Mouse (Mus musculus) frontal cortex, adult (tissue): Measurements from ENCODE around the gene Kat2b.
"Not testable (repeated sequence)": the region's sequence is repeated elsewhere in the genome, so short reads cannot be mapped to it uniquely, and the experiment has no call there.

Experiments used
- ATAC-seq: cut with Nextera tagmentation; 2 replicates; pipeline ENCODE4 v1.9.2; 2017; ENCODE audit warnings: mild to moderate bottlenecking, moderate library complexity, mixed read lengths; ENCODE audit not compliant: low TSS enrichment

The Kat2b gene

DNA sequence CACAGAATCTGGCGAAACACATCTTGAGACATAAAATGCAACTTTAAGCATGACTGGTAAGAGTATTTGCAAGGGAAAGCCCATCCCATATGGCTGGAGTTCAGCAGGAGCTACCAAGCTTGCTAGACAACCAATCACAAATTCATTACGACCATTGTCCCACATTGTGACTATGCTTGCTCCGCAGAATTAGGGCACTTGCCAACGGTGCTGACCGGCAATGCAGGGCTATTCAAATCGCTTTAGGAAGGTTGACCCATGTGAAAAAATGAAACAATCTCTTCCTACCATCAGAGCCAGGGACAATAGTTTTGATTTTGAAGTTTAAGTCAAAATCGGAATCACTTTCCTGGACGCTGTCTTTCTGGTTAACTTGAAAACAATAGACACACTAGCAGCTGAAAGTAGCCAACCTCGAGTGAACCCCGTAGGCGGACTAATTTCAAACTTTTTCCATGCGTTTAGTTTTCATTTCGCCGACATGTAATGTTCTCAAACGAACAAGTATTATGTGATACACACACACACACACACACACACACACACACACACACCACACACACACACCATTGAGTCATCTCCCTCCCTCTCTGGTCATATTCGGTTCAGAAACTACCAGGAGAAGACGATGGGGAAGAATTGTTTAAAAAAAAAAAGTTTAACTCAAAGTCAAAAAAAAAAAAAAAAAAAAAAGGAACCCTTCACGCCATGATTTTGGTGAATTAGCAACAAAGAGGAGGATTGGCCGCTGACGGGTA, at the start of gene Kat2b:
TSS of gene Kat2b (plus strand) at position 701 of the 758 bp plus-strand sequence.
- no peak for ATAC-seq

GRCm38 (mm10) chr17:53519364-53519763, 47.3 kb upstream of the Kat2b start:
- ATAC-seq, result no peak

DNA sequence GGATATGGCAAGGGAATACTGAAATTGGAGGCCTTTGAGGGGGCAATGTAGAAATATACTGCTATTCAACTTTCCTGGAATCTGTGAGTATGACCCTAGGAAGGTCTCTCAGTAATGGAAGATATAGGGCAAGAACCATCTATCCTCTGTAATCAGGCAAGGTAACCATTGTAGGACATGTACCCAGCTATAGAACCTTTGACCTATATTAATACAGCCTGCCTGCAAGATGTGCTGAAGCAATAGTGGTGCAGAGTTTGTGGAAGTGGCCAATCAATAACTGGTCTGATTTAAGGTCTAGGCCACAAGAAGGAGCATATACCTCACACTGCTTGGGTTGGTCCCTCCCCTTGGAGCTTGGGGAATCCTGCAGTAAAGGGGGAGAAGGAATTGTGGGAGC, 46.2 kb upstream of the Kat2b start:
- no peak for ATAC-seq

- ATAC-seq, result no peak
Measured at GRCm38 (mm10) chr17:53528034-53528433, 38.6 kb upstream of the Kat2b start.

DNA sequence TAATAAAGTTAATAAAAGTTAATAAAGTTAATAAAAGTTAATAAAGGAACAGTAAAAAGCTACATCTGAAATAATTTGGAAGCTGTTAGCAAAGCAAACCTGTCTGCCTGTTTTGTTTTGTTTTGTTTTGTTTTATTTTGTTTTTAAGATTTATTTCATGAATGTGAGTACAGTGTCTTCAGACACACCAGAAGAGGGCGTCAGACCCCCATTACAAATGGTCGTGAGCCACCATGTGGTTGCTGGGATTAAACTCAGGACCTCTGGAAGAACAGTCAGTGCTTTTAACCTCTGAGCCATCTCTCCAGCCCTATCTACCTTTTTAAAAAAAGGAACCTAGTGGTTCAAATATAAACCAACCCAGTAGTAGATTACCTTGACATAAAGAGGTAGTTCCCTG, 35.5 kb upstream of the Kat2b start:
- ATAC-seq, result no peak

- no peak for ATAC-seq
Measured at GRCm38 (mm10) chr17:53532425-53532824, 34.2 kb upstream of the Kat2b start.

DNA sequence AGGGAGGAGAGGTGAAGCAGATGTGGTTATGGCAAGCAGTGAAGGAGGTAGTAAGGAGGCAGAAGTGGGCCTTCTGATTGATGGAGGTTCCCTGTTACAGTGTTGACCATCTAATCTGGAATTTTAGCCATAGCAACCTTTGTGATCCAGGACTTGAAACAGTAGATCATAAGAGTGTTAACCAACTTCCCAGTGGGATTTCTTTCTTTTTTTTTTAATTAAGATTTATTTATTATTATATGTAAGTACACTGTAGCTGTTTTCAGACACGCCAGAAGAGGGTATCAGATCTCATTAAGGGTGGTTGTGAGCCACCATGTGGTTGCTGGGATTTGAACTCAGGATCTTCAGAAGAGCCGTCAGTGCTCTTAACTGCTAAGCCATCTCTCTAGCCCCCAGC, 27.3 kb upstream of the Kat2b start, which contains the start of gene Pp2d1:
TSS of gene Pp2d1 (minus strand) at position 101 of the 400 bp plus-strand sequence.
- not testable (repeated sequence) for ATAC-seq

- ATAC-seq, result no peak
Measured at GRCm38 (mm10) chr17:53542536-53542935, 24.1 kb upstream of the Kat2b start.

- peak; percentile 91 for ATAC-seq
Measured at GRCm38 (mm10) chr17:53543591-53544324, 22.9 kb upstream of the Kat2b start.

- no peak for ATAC-seq
Measured at GRCm38 (mm10) chr17:53551306-53552299, 15.1 kb upstream of the Kat2b start.

DNA sequence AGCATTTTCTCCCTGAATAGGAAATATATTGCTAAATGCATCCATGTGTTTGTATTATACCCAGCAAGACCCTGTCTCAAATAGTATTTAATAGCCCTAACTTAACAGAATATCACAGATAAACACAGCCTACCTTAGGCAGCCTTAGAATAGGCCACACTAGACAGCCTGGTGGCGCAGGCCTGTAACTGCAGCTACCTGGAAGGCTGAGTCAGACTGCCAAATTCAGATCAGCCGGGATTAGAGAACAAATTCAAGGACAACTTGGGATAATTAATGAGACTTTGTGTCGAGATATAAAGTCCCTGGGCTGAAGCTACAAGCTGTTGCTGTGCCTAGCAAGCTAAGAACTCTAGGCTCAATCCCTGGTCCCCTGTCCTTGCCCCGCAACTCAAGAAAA, 12.6 kb upstream of the Kat2b start:
- no peak for ATAC-seq

DNA sequence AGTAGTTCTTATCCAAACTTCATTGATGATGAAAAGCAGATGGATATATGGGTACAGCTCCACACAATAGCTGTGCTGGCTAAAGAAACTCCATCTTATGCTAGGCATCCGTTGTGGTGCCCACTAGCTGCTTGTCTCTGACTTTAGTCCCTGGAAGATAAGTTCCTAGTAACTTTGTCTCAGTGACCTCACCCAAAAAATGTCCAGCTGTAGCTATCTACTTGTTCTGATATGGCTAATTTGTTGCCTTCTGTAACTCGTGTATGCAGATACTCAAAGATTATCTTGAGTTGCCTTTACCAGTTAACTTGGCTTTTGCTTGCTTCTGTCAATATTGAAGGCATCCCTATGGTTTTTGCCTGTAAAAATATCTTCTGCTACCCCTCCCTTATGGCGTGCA, 11.8 kb upstream of the Kat2b start:
- no peak for ATAC-seq

DNA sequence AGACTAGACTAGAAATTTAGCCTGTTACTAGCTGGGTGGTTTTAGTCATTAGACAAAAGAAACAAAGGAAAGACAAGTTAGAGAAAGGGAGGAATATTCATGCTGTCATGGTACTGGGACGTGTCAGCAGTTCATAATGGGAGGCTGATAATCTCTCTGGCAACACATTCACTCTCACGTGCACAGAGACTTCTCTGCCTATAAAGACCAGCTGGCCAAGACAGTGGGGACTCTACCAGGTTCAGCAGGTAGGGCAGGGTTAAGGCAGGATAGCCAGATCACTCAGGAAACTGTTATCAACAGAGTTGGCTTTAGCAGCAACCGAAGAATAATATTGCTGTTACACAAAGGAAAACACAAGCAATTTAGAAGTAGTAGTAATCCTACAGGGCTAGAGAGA, 9.2 kb upstream of the Kat2b start:
- ATAC-seq, result no peak

GRCm38 (mm10) chr17:53559646-53560045, 7.0 kb upstream of the Kat2b start:
- no peak for ATAC-seq

DNA sequence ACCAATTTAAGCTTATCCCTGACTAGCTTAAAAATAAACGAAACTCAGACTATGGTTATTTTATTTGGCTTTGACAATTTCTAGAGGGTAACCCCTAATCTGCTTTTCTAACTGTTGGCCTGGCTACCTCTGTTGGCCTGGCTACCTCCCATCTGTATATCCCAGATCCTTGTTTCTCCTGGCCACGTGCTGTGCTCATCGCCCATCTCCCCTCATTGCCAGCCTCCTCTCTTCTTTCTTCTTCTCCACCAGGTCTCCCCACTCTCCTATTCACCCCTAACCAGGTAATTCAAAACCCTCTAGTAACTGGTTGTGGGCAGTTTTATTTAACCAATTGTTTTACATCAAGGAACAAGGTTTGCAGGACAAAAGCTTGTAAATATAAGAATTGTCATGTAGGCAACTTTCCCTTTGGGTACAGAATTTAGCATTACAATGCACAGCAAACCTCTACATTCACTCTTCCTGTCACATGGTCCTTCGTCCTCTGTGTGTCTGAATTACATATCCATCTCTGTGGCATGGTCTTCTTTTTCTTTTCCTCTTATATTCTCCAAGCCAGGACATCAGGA, 5.1 kb upstream of the Kat2b start:
- ATAC-seq, result no peak

- ATAC-seq, result no peak
Measured at GRCm38 (mm10) chr17:53564837-53565236, 1.8 kb upstream of the Kat2b start.

GRCm38 (mm10) chr17:53566919-53567345, 271 bp downstream of the Kat2b start:
- peak; percentile 76 for ATAC-seq

- ATAC-seq, result peak; percentile 48
Measured at GRCm38 (mm10) chr17:53567346-53568101, 863 bp downstream of the Kat2b start.

DNA sequence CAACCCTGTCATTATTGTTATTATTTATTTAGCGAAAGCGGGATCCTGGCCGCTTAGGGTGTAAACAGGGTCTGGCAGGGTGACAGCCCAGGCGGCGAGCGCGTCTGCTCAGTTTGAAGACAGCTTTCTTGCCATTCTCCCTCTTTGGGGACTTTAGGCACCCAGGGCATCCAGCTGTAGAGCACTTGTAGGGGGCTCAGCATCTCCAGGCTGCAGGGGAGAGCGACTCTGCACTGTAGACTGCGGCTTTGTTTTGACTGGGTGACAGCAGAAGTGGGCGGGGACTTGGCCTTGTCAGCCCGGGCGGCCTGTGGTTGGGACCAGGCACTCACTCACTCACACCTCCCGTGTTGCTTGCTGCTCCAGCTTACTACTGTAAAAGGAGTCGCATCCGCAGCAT, 1.5 kb downstream of the Kat2b start:
- peak; percentile 75 for ATAC-seq

DNA sequence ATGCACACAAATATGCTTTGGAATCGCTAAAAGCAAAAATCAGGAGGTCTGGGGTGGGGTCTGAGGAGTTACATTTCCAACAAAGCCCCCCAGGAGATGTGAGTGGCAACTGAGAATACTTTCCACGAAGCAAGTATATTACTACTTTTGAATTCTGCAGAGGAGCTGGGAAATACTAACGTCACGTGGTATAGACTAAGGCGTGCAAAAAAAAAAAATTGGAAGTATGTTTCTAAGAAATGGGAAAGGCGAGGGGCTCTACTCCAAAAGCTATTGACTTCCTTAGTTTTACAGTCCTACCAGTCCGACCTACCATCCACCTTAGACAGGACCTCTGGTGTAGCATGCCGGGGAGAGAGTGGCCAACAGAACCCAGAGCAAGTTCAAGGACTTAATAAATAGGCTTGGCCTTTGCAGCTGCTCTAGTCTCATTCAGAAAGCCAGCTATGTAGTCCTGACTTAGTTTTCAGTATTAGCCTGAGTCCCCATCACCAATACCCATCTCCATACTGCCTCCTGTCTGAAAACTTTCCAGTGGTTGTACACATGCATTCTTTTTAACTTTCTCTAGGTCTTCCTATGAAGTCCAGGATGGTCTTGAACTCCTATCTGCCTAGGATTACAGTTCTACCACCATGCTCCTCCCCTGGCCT, 2.2 kb downstream of the Kat2b start:
- no peak for ATAC-seq
